Mouse (Mus musculus): ENCODE measurements around the gene Ehmt2.
A peak's percentile ranks its signal among the peaks of the same experiment; 100 is the strongest.
"Not testable (repeated sequence)": the region's sequence is repeated elsewhere in the genome, so short reads cannot be mapped to it uniquely, and the experiment has no call there.

The Ehmt2 gene

GRCm38 (mm10) chr17:34893072-34893824 is 5.0 kb upstream of the Ehmt2 start:
- no peak for DNase-seq

GRCm38 (mm10) chr17:34894074-34894597 is 4.1 kb upstream of the Ehmt2 start:
- DNase-seq = peak; percentile 94

GRCm38 (mm10) chr17:34894801-34895530 is 3.3 kb upstream of the Ehmt2 start:
- peak; percentile 45 for DNase-seq

- DNase-seq = no peak
These were observed 2.5 kb upstream of the Ehmt2 start for GRCm38 (mm10) chr17:34895724-34896123.

- DNase-seq = no peak
These were observed 1.9 kb upstream of the Ehmt2 start for GRCm38 (mm10) chr17:34896366-34896765.

- DNase-seq = peak; percentile 72
These were observed 703 bp upstream of the Ehmt2 start for GRCm38 (mm10) chr17:34897373-34898159.

- DNase-seq = no peak
These were observed 410 bp downstream of the Ehmt2 start for GRCm38 (mm10) chr17:34898706-34899052.

GRCm38 (mm10) chr17:34899053-34899889 is 1.0 kb downstream of the Ehmt2 start:
- DNase-seq = peak; percentile 30

- DNase-seq = peak; percentile 55
These were observed 1.6 kb downstream of the Ehmt2 start for GRCm38 (mm10) chr17:34899890-34900243.

- DNase-seq = not testable (repeated sequence)
These were observed 2.6 kb downstream of the Ehmt2 start for GRCm38 (mm10) chr17:34900826-34901225.

GRCm38 (mm10) chr17:34901948-34902347 is 3.7 kb downstream of the Ehmt2 start:
- not testable (repeated sequence) for DNase-seq

GRCm38 (mm10) chr17:34902895-34903294 is 4.6 kb downstream of the Ehmt2 start:
- no peak for DNase-seq

GRCm38 (mm10) chr17:34910982-34911381 is 12.7 kb downstream of the Ehmt2 start:
- no peak for DNase-seq

- peak; percentile 91 for DNase-seq
These were observed 13.7 kb downstream of the Ehmt2 start for GRCm38 (mm10) chr17:34911945-34912351.

- peak; percentile 28 for DNase-seq
These were observed 15.8 kb downstream of the Ehmt2 start, which contains the start of gene Slc44a4 for GRCm38 (mm10) chr17:34913930-34914665. Gene Slc44a4, plus strand, starts transcription at chr17:34914466.

GRCm38 (mm10) chr17:34915410-34915831 is 17.2 kb downstream of the Ehmt2 start:
- peak; percentile 52 for DNase-seq

- DNase-seq = no peak
These were observed 18.0 kb downstream of the Ehmt2 start for GRCm38 (mm10) chr17:34916316-34916715.

GRCm38 (mm10) chr17:34917188-34917587 is 18.9 kb downstream of the Ehmt2 start:
- DNase-seq = no peak

GRCm38 (mm10) chr17:34922939-34923338 is 24.7 kb downstream of the Ehmt2 start:
- no peak for DNase-seq

GRCm38 (mm10) chr17:34924258-34924657 is 26.0 kb downstream of the Ehmt2 start:
- DNase-seq = no peak

GRCm38 (mm10) chr17:34927306-34928019 is 29.2 kb downstream of the Ehmt2 start:
- peak; percentile 36 for DNase-seq
